Mouse (Mus musculus) MEL (cell line): ENCODE results near the gene Rora. TPM values are rescaled to one million over a fixed set of nuclear protein-coding genes. Genes with fewer than 3 reads are reported as not detected.

ENCODE experiments used
- DNase-seq: peaks from one replicate; pipeline ENCODE4 v3.0.0; 2011; ENCODE audit warnings: low read depth, low spot score
- H3K27ac ChIP-seq: 2 replicates; pipeline ENCODE4 v1.5.1; 2012; ENCODE audit warnings: low read depth, mild to moderate bottlenecking, control low read depth, low read length, moderate library complexity; ENCODE audit not compliant: control insufficient read depth
- H3K27me3 ChIP-seq, 2 experiments: fragments of 150-350 bp in 1 of 2; sonication (generic) in 1 of 2; 2 replicates each; pipeline ENCODE4 v1.6.1; 2012; ENCODE audit warnings: low read length in 2 of 2, mild to moderate bottlenecking in 2 of 2, improper control_type of control experiment in 1 of 2, moderate library complexity in 1 of 2; ENCODE audit not compliant: insufficient read depth in 2 of 2, control insufficient read depth in 1 of 2
- H3K36me3 ChIP-seq, 2 experiments: 2 replicates each; pipeline ENCODE4 v1.6.1; 2012 to 2014; ENCODE audit warnings: low read length in 2 of 2, improper control_type of control experiment in 1 of 2, inconsistent platforms in 1 of 2, mild to moderate bottlenecking in 1 of 2; ENCODE audit not compliant: insufficient read depth in 2 of 2, control insufficient read depth in 1 of 2
- H3K4me1 ChIP-seq, 2 experiments: fragments of 150-350 bp in 1 of 2; sonication (generic) in 1 of 2; 2 replicates each; pipeline ENCODE4 v1.6.1; 2012; ENCODE audit warnings: low read length in 2 of 2, improper control_type of control experiment in 1 of 2, mild to moderate bottlenecking in 1 of 2; ENCODE audit not compliant: insufficient read depth in 2 of 2, control insufficient read depth in 1 of 2
- H3K4me3 ChIP-seq, 2 experiments: fragments of 150-350 bp in 1 of 2; sonication (generic) in 1 of 2; 2 replicates each; pipeline ENCODE4 v1.5.1; 2012; ENCODE audit warnings: low read depth in 2 of 2, low read length in 2 of 2, mild to moderate bottlenecking in 2 of 2, moderate library complexity in 2 of 2, control low read depth in 1 of 2, improper control_type of control experiment in 1 of 2; ENCODE audit not compliant: control insufficient read depth in 1 of 2, insufficient read depth in 1 of 2
- H3K79me2 ChIP-seq: 2 replicates; pipeline ENCODE4 v1.6.1; 2012; ENCODE audit warnings: mild to moderate bottlenecking, low read length, moderate library complexity; ENCODE audit not compliant: control insufficient read depth, poor library complexity, insufficient read depth
- H3K9ac ChIP-seq: 2 replicates; pipeline ENCODE4 v1.6.1; 2012; ENCODE audit warnings: low read depth, mild to moderate bottlenecking, control low read depth, low read length, moderate library complexity; ENCODE audit not compliant: control insufficient read depth, poor library complexity, severe bottlenecking
- H3K9me3 ChIP-seq: fragments of 150-350 bp; sonication (generic); replicated peaks from 2 replicates; pipeline ENCODE4 v1.6.1; 2012; ENCODE audit warnings: mild to moderate bottlenecking, low read length, improper control_type of control experiment, moderate library complexity; ENCODE audit not compliant: insufficient read depth
- CHD1 ChIP-seq: IDR thresholded peaks from 2 replicates; pipeline ENCODE4 v1.6.1; 2012; ENCODE audit warnings: low read depth, mild to moderate bottlenecking, inconsistent platforms, low read length, improper control_type of control experiment
- CHD2 ChIP-seq: IDR thresholded peaks from 2 replicates; pipeline ENCODE4 v1.6.1; 2011; ENCODE audit warnings: low read length, improper control_type of control experiment
- EP300 ChIP-seq, 2 experiments: IDR thresholded peaks; 2 replicates each; pipeline ENCODE4 v1.6.1; 2011; ENCODE audit warnings: improper control_type of control experiment in 2 of 2, low read length in 2 of 2, low read depth in 1 of 2, mild to moderate bottlenecking in 1 of 2
- ETS1 ChIP-seq: IDR thresholded peaks from 2 replicates; pipeline ENCODE4 v1.6.1; 2012; ENCODE audit warnings: low read depth, mild to moderate bottlenecking, inconsistent platforms, low read length, improper control_type of control experiment, moderate library complexity
- GABPA ChIP-seq: IDR thresholded peaks from 2 replicates; pipeline ENCODE4 v1.6.1; 2012; ENCODE audit warnings: low read depth, mild to moderate bottlenecking, inconsistent platforms, low read length, improper control_type of control experiment, moderate library complexity
- HCFC1 ChIP-seq: IDR thresholded peaks from 2 replicates; pipeline ENCODE4 v1.6.1; 2012; ENCODE audit warnings: low read depth, mild to moderate bottlenecking, inconsistent platforms, low read length, improper control_type of control experiment, moderate library complexity
- JUND ChIP-seq: IDR thresholded peaks from 2 replicates; pipeline ENCODE4 v1.6.1; 2011; ENCODE audit warnings: low read depth, mild to moderate bottlenecking, improper control_type of control experiment, low read length
- KAT2A ChIP-seq: conservative IDR thresholded peaks from 2 replicates; pipeline ENCODE4 v1.6.1; 2012; ENCODE audit warnings: low read depth, low read length, improper control_type of control experiment, inconsistent platforms
- MAFK ChIP-seq: IDR thresholded peaks from 2 replicates; pipeline ENCODE4 v1.6.1; 2011; ENCODE audit warnings: low read depth, mild to moderate bottlenecking, low read length, improper control_type of control experiment, borderline replicate concordance
- MAX ChIP-seq: IDR thresholded peaks from 2 replicates; pipeline ENCODE4 v1.6.1; 2011; ENCODE audit warnings: low read length, improper control_type of control experiment
- MAZ ChIP-seq: IDR thresholded peaks from 2 replicates; pipeline ENCODE4 v1.6.1; 2012; ENCODE audit warnings: low read depth, mild to moderate bottlenecking, inconsistent platforms, low read length, improper control_type of control experiment
- MEF2A ChIP-seq: IDR thresholded peaks from 2 replicates; pipeline ENCODE4 v1.6.1; 2014; ENCODE audit warnings: low read depth, mild to moderate bottlenecking, inconsistent platforms, low read length, improper control_type of control experiment; ENCODE audit not compliant: poor library complexity, insufficient replicate concordance, severe bottlenecking; ENCODE audit errors: extremely low read depth
- MXI1 ChIP-seq: IDR thresholded peaks from 2 replicates; pipeline ENCODE4 v1.6.1; 2011; ENCODE audit warnings: mild to moderate bottlenecking, low read depth, low read length, improper control_type of control experiment
- MYB ChIP-seq: IDR thresholded peaks from 2 replicates; pipeline ENCODE4 v1.6.1; 2011; ENCODE audit warnings: mild to moderate bottlenecking, low read depth, low read length, improper control_type of control experiment
- MYC ChIP-seq: IDR thresholded peaks from 2 replicates; pipeline ENCODE4 v1.6.1; 2011; ENCODE audit warnings: low read depth, mild to moderate bottlenecking, low read length, improper control_type of control experiment, moderate library complexity
- POLR2AphosphoS2 ChIP-seq: IDR thresholded peaks from 2 replicates; pipeline ENCODE4 v1.6.1; 2011; ENCODE audit warnings: low read length, improper control_type of control experiment
- RCOR1 ChIP-seq: IDR thresholded peaks from 2 replicates; pipeline ENCODE4 v1.6.1; 2012; ENCODE audit warnings: low read depth, mild to moderate bottlenecking, inconsistent platforms, low read length, improper control_type of control experiment
- SIN3A ChIP-seq: IDR thresholded peaks from 2 replicates; pipeline ENCODE4 v1.6.1; 2012; ENCODE audit warnings: low read length, improper control_type of control experiment, inconsistent platforms
- SMC3 ChIP-seq: IDR thresholded peaks from 2 replicates; pipeline ENCODE4 v1.6.1; 2011; ENCODE audit warnings: low read depth, low read length, improper control_type of control experiment
- TAL1 ChIP-seq: IDR thresholded peaks from 2 replicates; pipeline ENCODE4 v1.6.1; 2012; ENCODE audit warnings: mild to moderate bottlenecking, inconsistent platforms, low read length, moderate library complexity, mixed read lengths
- TCF12 ChIP-seq: IDR thresholded peaks from 2 replicates; pipeline ENCODE4 v1.6.1; 2014; ENCODE audit warnings: low read depth, mild to moderate bottlenecking, inconsistent platforms, low read length, improper control_type of control experiment, moderate library complexity
- USF1 ChIP-seq: IDR thresholded peaks from 2 replicates; pipeline ENCODE4 v1.6.1; 2014; ENCODE audit warnings: low read depth, mild to moderate bottlenecking, inconsistent platforms, low read length, improper control_type of control experiment, moderate library complexity
- ZKSCAN1 ChIP-seq: IDR thresholded peaks from 2 replicates; pipeline ENCODE4 v1.6.1; 2012; ENCODE audit warnings: low read depth, mild to moderate bottlenecking, inconsistent platforms, low read length, improper control_type of control experiment, moderate library complexity
- ZMIZ1 ChIP-seq: IDR thresholded peaks from 2 replicates; pipeline ENCODE4 v1.6.1; 2012; ENCODE audit warnings: low read depth, mild to moderate bottlenecking, inconsistent platforms, low read length, improper control_type of control experiment, moderate library complexity
- ZNF384 ChIP-seq: IDR thresholded peaks from 2 replicates; pipeline ENCODE4 v1.6.1; 2012; ENCODE audit warnings: low read depth, mild to moderate bottlenecking, inconsistent platforms, low read length, improper control_type of control experiment
- polyA plus RNA-seq, 2 experiments: library from polyadenylated mRNA; stranded (reverse) in 1 of 2; unstranded in 1 of 2; fragments of >175 nt in 1 of 2; fragments of >200 nt in 1 of 2; gene quantifications; 2 replicates each; pipeline versions ENCODE4 v1.2.1 to v1.2.4; 2012; ENCODE audit warnings: low replicate concordance in 2 of 2, low read depth in 1 of 2; ENCODE audit not compliant: insufficient read length in 2 of 2, insufficient read depth in 1 of 2, missing spikeins in 1 of 2
- total RNA-seq: library from RNA; depleted of rRNA; stranded (reverse); fragments of 300-350 nt; gene quantifications from 2 replicates; pipeline ENCODE4 v1.2.3, GENCODE M21; 2012

Gene Rora
- total and polyA plus RNA-seq, 3 experiments, result not detected

DNA sequence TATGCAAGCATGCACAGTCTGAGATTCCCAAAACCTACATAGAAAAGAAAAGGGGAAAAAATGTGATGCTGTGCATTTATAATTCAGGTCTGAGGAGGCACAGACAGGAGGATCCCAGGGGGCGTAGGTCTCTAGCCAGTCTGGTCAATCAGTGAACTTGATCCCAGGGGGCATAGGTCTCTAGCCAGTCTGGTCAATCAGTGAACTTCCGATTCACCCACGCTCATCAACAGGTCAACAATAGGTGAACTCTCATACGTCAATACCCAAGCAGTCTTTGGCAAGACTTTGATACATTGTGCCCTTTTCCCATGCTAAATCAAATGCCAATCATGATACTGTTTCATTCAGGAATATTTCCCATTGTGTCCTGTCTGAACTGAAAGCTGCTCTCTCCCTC, 530.3 kb downstream of the Rora start:
- no peaks in the 10 kb centered on the region for H3K4me1 ChIP-seq
- H3K9me3 ChIP-seq, result no peaks in the 10 kb centered on the region
- H3K27me3 ChIP-seq, result no peaks in the 10 kb centered on the region
- no peak for DNase-seq
- no peak for TF ChIP-seq MYC
- no peak for TF ChIP-seq MAX
- TF ChIP-seq GABPA, result no peak
- TF ChIP-seq MAFK, result no peak
- TF ChIP-seq, all 39 proteins: peak for 0
- Histone ChIP-seq H3K9ac (no peak overlapping the region), H3K36me3 (no peaks in the 10 kb centered on the region), H3K4me3 (no peak overlapping the region), H3K79me2 (no peaks in the 10 kb centered on the region), H3K27ac (no peak overlapping the region)

DNA sequence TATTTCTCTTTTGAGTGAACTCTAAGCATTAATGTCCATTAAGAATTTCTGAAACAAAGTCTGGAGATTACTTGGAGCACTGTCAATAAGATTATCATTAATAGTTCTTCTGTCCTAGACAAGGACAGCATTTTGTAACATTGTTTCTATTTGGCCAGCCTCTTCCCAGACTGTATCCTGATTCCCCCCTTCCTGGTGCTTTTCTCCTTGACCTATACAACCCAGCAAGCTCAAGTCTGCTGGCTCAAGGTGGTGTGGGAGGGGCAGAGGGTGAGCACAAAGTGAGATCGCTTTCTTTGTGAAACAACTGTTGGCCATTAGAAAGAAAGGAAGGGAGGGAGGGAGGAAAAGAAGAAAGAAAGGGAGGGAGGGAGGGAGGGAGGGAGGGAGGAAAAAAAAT, 537.1 kb downstream of the Rora start:
- TF ChIP-seq GABPA (no peak), SMC3 (no peak), TAL1 (no peak), JUND (no peak), KAT2A (no peak), CHD2 (no peak), RCOR1 (no peak)
- TF ChIP-seq, all 39 proteins: peak for 0
- Histone ChIP-seq H3K4me1 (no peaks in the 10 kb centered on the region), H3K9ac (no peak overlapping the region), H3K27ac (no peak overlapping the region), H3K27me3 (no peaks in the 10 kb centered on the region), H3K36me3 (no peaks in the 10 kb centered on the region), H3K79me2 (no peaks in the 10 kb centered on the region), H3K4me3 (no peak overlapping the region), H3K9me3 (no peaks in the 10 kb centered on the region)
- no peak for DNase-seq

DNA sequence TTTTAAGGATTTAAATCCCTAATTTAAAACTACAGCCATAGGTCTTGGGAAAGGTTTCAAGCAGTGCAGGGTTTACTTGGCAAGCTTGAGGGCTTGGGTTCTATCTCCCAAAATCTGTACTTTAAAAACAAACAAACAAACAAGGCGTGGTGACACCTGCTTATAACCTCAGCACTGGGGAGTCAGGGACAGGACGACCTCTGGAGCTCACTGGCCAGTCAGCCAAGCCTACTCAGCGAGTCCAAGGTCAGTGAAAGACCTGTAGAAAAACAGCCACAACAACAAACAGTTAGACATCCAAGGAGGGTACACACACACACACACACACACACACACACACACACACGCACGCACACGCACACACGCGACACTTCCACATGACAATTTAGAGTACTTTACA, 538.9 kb downstream of the Rora start:
- Histone ChIP-seq H3K27ac (no peak overlapping the region), H3K4me3 (no peak overlapping the region), H3K4me1 (no peaks in the 10 kb centered on the region), H3K9ac (no peak overlapping the region), H3K36me3 (no peaks in the 10 kb centered on the region), H3K27me3 (no peaks in the 10 kb centered on the region), H3K9me3 (no peaks in the 10 kb centered on the region), H3K79me2 (no peaks in the 10 kb centered on the region)
- no peak for DNase-seq
- TF ChIP-seq HCFC1 (no peak), MAZ (no peak), RCOR1 (no peak), USF1 (no peak), ZNF384 (no peak), ETS1 (no peak), TCF12 (no peak), MEF2A (no peak), SMC3 (no peak), SIN3A (no peak), ZKSCAN1 (no peak), MAX (no peak), MYB (no peak), POLR2AphosphoS2 (no peak), EP300 (IDR thresholded peaks at IDR 0.05; ENCODE audit: low read depth in 1 of 2, low read length in 2 of 2) (no peak), ZMIZ1 (no peak), CHD1 (no peak), MXI1 (no peak)
